Mouse (Mus musculus): ENCODE results near the gene Pigm. TPM values are rescaled to one million over a fixed set of nuclear protein-coding genes. Genes with fewer than 3 reads are reported as not detected.

The Pigm gene
- polyA plus RNA-seq, 1 experiment from 2014 or later: 1.7 TPM

- peaks cover 11% of the 10 kb centered on the region for H3K4me1 ChIP-seq (replicated peaks)
- H3K36me3 ChIP-seq (replicated peaks): no peaks in the 10 kb centered on the region
- WGBS (ENCODE audit: insufficient replicate concordance): 21% methylated on average over 2 of the region's 2 CpGs
- ATAC-seq (ENCODE audit: insufficient read depth): no peak
- no peaks in the 10 kb centered on the region for H3K9me3 ChIP-seq (replicated peaks)
- no peak overlapping the region for H3K9ac ChIP-seq
- no peak overlapping the region for H3K4me3 ChIP-seq (replicated peaks)
- no peak overlapping the region for H3K4me2 ChIP-seq
- no peak overlapping the region for H3K27ac ChIP-seq (replicated peaks)
- peaks cover 90% of the 10 kb centered on the region for H3K27me3 ChIP-seq
Measured at GRCm38 (mm10) chr1:172337411-172338185, 38.7 kb upstream of the Pigm start.

GRCm38 (mm10) chr1:172340729-172341321 lies 35.5 kb upstream of the Pigm start, which contains the start of gene Kcnj10:
TSS of gene Kcnj10 (plus strand) at chr1:172341210.
- Histone ChIP-seq H3K36me3 (replicated peaks) (no peaks in the 10 kb centered on the region), H3K27me3 (peaks cover 71% of the 10 kb centered on the region), H3K4me2 (peak within 1 kb of the TSS; percentile 71), H3K4me3 (replicated peaks) (peak within 1 kb of the TSS; percentile 49), H3K9ac (no peak within 1 kb of the TSS), H3K27ac (replicated peaks) (no peak within 1 kb of the TSS), H3K9me3 (replicated peaks) (no peaks in the 10 kb centered on the region), H3K4me1 (replicated peaks) (peaks cover 11% of the 10 kb centered on the region)
- 3% methylated on average over 38 of the region's 38 CpGs for WGBS (ENCODE audit: insufficient replicate concordance)
- ATAC-seq (ENCODE audit: insufficient read depth): peak; percentile 65

GRCm38 (mm10) chr1:172341386-172341785 lies 35.0 kb upstream of the Pigm start:
- 20% methylated on average over 10 of the region's 10 CpGs for WGBS (ENCODE audit: insufficient replicate concordance)
- Histone ChIP-seq H3K4me2 (peak overlapping the region; percentile 71), H3K36me3 (replicated peaks) (no peaks in the 10 kb centered on the region), H3K9ac (no peak overlapping the region), H3K4me1 (replicated peaks) (peaks cover 12% of the 10 kb centered on the region), H3K4me3 (replicated peaks) (peak overlapping the region; percentile 49), H3K27me3 (peaks cover 67% of the 10 kb centered on the region), H3K27ac (replicated peaks) (no peak overlapping the region), H3K9me3 (replicated peaks) (no peaks in the 10 kb centered on the region)
- peak; percentile 22; the same call in 1 of the 2 replicates for ATAC-seq (ENCODE audit: insufficient read depth)

- Histone ChIP-seq H3K9ac (no peak overlapping the region), H3K4me3 (replicated peaks) (no peak overlapping the region), H3K36me3 (replicated peaks) (no peaks in the 10 kb centered on the region), H3K27ac (replicated peaks) (no peak overlapping the region), H3K9me3 (replicated peaks) (no peaks in the 10 kb centered on the region), H3K4me1 (replicated peaks) (peaks cover 21% of the 10 kb centered on the region), H3K4me2 (no peak overlapping the region), H3K27me3 (peaks cover 57% of the 10 kb centered on the region)
- no peak for ATAC-seq (ENCODE audit: insufficient read depth)
- 78% methylated on average over 3 of the region's 3 CpGs for WGBS (ENCODE audit: insufficient replicate concordance)
Measured at GRCm38 (mm10) chr1:172342729-172343128, 33.6 kb upstream of the Pigm start.

GRCm38 (mm10) chr1:172343914-172344313 lies 32.4 kb upstream of the Pigm start:
- Histone ChIP-seq H3K27ac (replicated peaks) (no peak overlapping the region), H3K27me3 (peaks cover 51% of the 10 kb centered on the region), H3K4me3 (replicated peaks) (no peak overlapping the region), H3K4me2 (no peak overlapping the region), H3K9me3 (replicated peaks) (no peaks in the 10 kb centered on the region), H3K4me1 (replicated peaks) (peaks cover 21% of the 10 kb centered on the region), H3K9ac (no peak overlapping the region), H3K36me3 (replicated peaks) (no peaks in the 10 kb centered on the region)
- no peak for ATAC-seq (ENCODE audit: insufficient read depth)
- WGBS (ENCODE audit: insufficient replicate concordance): 45% methylated on average over 3 of the region's 3 CpGs

GRCm38 (mm10) chr1:172344820-172345219 lies 31.5 kb upstream of the Pigm start:
- Histone ChIP-seq H3K27me3 (peaks cover 51% of the 10 kb centered on the region), H3K4me2 (no peak overlapping the region), H3K4me3 (replicated peaks) (no peak overlapping the region), H3K27ac (replicated peaks) (no peak overlapping the region), H3K9me3 (replicated peaks) (no peaks in the 10 kb centered on the region), H3K36me3 (replicated peaks) (no peaks in the 10 kb centered on the region), H3K4me1 (replicated peaks) (peaks cover 21% of the 10 kb centered on the region), H3K9ac (no peak overlapping the region)
- ATAC-seq (ENCODE audit: insufficient read depth): no peak
- 56% methylated on average over 7 of the region's 7 CpGs for WGBS (ENCODE audit: insufficient replicate concordance)

- no peak overlapping the region for H3K4me2 ChIP-seq
Measured at GRCm38 (mm10) chr1:172346707-172347106, 29.6 kb upstream of the Pigm start.

GRCm38 (mm10) chr1:172347382-172347781 lies 29.0 kb upstream of the Pigm start:
- Histone ChIP-seq H3K4me3 (replicated peaks) (no peak overlapping the region), H3K9ac (no peak overlapping the region), H3K36me3 (replicated peaks) (no peaks in the 10 kb centered on the region), H3K4me2 (no peak overlapping the region), H3K9me3 (replicated peaks) (no peaks in the 10 kb centered on the region), H3K4me1 (replicated peaks) (peaks cover 10% of the 10 kb centered on the region), H3K27me3 (peaks cover 50% of the 10 kb centered on the region), H3K27ac (replicated peaks) (no peak overlapping the region)
- WGBS (ENCODE audit: insufficient replicate concordance): 67% methylated on average over 12 of the region's 12 CpGs
- ATAC-seq (ENCODE audit: insufficient read depth): no peak

More at GRCm38 (mm10) chr1:172346707-172347106, 29.6 kb upstream of the Pigm start:
- H3K9me3 ChIP-seq (replicated peaks): no peaks in the 10 kb centered on the region
- ATAC-seq (ENCODE audit: insufficient read depth): peak; percentile 32
- H3K27me3 ChIP-seq: peaks cover 52% of the 10 kb centered on the region
- H3K9ac ChIP-seq: no peak overlapping the region
- no peak overlapping the region for H3K27ac ChIP-seq (replicated peaks)
- 63% methylated on average over 10 of the region's 10 CpGs for WGBS (ENCODE audit: insufficient replicate concordance)
- H3K4me1 ChIP-seq (replicated peaks): peaks cover 10% of the 10 kb centered on the region
- H3K4me3 ChIP-seq (replicated peaks): no peak overlapping the region
- H3K36me3 ChIP-seq (replicated peaks): no peaks in the 10 kb centered on the region

- no peak for ATAC-seq (ENCODE audit: insufficient read depth)
- H3K4me1 ChIP-seq (replicated peaks): peaks cover 10% of the 10 kb centered on the region
- H3K27ac ChIP-seq (replicated peaks): no peak overlapping the region
- H3K36me3 ChIP-seq (replicated peaks): no peaks in the 10 kb centered on the region
- H3K9ac ChIP-seq: no peak overlapping the region
- H3K4me3 ChIP-seq (replicated peaks): no peak overlapping the region
- H3K9me3 ChIP-seq (replicated peaks): no peaks in the 10 kb centered on the region
- H3K4me2 ChIP-seq: no peak overlapping the region
- H3K27me3 ChIP-seq: peaks cover 37% of the 10 kb centered on the region
- 70% methylated on average over 5 of the region's 5 CpGs for WGBS (ENCODE audit: insufficient replicate concordance)
Measured at GRCm38 (mm10) chr1:172349504-172349903, 26.8 kb upstream of the Pigm start.

GRCm38 (mm10) chr1:172349916-172350812 lies 26.2 kb upstream of the Pigm start:
- H3K4me2 ChIP-seq: no peak overlapping the region
- no peak overlapping the region for H3K4me3 ChIP-seq (replicated peaks)
- H3K36me3 ChIP-seq (replicated peaks): no peaks in the 10 kb centered on the region
- peaks cover 10% of the 10 kb centered on the region for H3K4me1 ChIP-seq (replicated peaks)
- peaks cover 37% of the 10 kb centered on the region for H3K27me3 ChIP-seq
- no peak overlapping the region for H3K27ac ChIP-seq (replicated peaks)
- WGBS (ENCODE audit: insufficient replicate concordance): 31% methylated on average over 19 of the region's 19 CpGs
- no peak overlapping the region for H3K9ac ChIP-seq
- H3K9me3 ChIP-seq (replicated peaks): no peaks in the 10 kb centered on the region
- no peak; the same call in 1 of the 2 replicates for ATAC-seq (ENCODE audit: insufficient read depth)

GRCm38 (mm10) chr1:172352001-172352400 lies 24.3 kb upstream of the Pigm start:
- Histone ChIP-seq H3K9ac (no peak overlapping the region), H3K4me1 (replicated peaks) (peaks cover 3% of the 10 kb centered on the region), H3K4me2 (no peak overlapping the region), H3K27me3 (peaks cover 37% of the 10 kb centered on the region), H3K4me3 (replicated peaks) (no peak overlapping the region), H3K9me3 (replicated peaks) (no peaks in the 10 kb centered on the region), H3K27ac (replicated peaks) (no peak overlapping the region), H3K36me3 (replicated peaks) (no peaks in the 10 kb centered on the region)
- 46% methylated on average over 6 of the region's 6 CpGs for WGBS (ENCODE audit: insufficient replicate concordance)
- no peak for ATAC-seq (ENCODE audit: insufficient read depth)
